Mouse (Mus musculus): ENCODE data around the gene Cdc42ep4. TPM values are rescaled to one million over a fixed set of nuclear protein-coding genes. Genes with fewer than 3 reads are reported as not detected.
A peak's percentile ranks its signal among the peaks of the same experiment; 100 is the strongest.

Cdc42ep4 gene
- polyA plus RNA-seq, 1 experiment from 2014 or later = 37.6 TPM

DNA sequence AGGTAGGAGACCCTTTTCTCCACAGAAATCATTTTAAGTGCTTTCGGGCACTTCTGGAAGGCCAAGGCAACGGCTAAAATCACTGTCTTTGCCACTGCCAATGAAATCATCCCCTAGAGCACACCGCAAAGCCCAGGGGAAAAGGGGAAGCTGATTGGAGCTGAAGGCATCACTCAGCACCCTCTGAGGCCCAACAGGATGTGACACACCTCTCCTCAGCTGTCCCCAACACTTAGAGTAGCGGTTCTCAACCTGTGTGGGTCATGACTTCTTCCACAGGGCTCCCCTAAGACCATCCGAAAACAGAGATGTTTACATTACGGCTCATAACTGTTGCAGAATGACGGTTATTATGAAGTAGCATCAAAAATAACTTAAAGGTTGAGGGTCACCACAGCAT, 10.0 kb upstream of the Cdc42ep4 start:
- POLR2A ChIA-PET = no interaction called here

GRCm38 (mm10) chr11:113760476-113760875, 8.8 kb upstream of the Cdc42ep4 start:
- ATAC-seq (no peak), DNase-seq (ENCODE audit: low read depth, low spot score) (no peak)
- in situ Hi-C loops (cut with MboI; ENCODE audit: low pct_unique_long_range_greater_than_20kb) = no loop called here
- CTCF ChIA-PET = no interaction called here
- H3K27me3 ChIP-seq = no peaks in the 10 kb centered on the region
- TF ChIP-seq CTCF (IDR thresholded peaks at IDR 0.05) = no peak
- POLR2A ChIA-PET = interaction anchor here (0.6 kb wide), 1 partner anchor 22 kb away, joined by 3 read pairs; no protein-coding TSS in a partner anchor

More for the DNA sequence above, 10.0 kb upstream of the Cdc42ep4 start:
- DNase-seq (ENCODE audit: low read depth, low spot score) (no peak), ATAC-seq (no peak)
- TF ChIP-seq CTCF (IDR thresholded peaks at IDR 0.05) = no peak
- in situ Hi-C loops (cut with MboI; ENCODE audit: low pct_unique_long_range_greater_than_20kb) = no loop called here
- no peaks in the 10 kb centered on the region for H3K27me3 ChIP-seq
- CTCF ChIA-PET = interaction anchor here (2.0 kb wide), 1 partner anchor 50 kb away, joined by 4 read pairs; no protein-coding TSS in a partner anchor

GRCm38 (mm10) chr11:113758851-113759250, 7.2 kb upstream of the Cdc42ep4 start:
- DNase-seq (ENCODE audit: low read depth, low spot score) = no peak
- H3K27me3 ChIP-seq = no peaks in the 10 kb centered on the region
- POLR2A ChIA-PET = no interaction called here
- TF ChIP-seq CTCF (IDR thresholded peaks at IDR 0.05) = no peak
- ATAC-seq = no peak
- CTCF ChIA-PET = no interaction called here
- in situ Hi-C loops (cut with MboI; ENCODE audit: low pct_unique_long_range_greater_than_20kb) = no loop called here

- ChIA-PET CTCF (no interaction called here), POLR2A (no interaction called here)
- TF ChIP-seq CTCF (IDR thresholded peaks at IDR 0.05) = no peak
- in situ Hi-C loops (cut with MboI; ENCODE audit: low pct_unique_long_range_greater_than_20kb) = no loop called here
- DNase-seq (ENCODE audit: low read depth, low spot score) (no peak), ATAC-seq (no peak)
- H3K27me3 ChIP-seq = no peaks in the 10 kb centered on the region
Measured at GRCm38 (mm10) chr11:113756578-113756977, 4.9 kb upstream of the Cdc42ep4 start.

DNA sequence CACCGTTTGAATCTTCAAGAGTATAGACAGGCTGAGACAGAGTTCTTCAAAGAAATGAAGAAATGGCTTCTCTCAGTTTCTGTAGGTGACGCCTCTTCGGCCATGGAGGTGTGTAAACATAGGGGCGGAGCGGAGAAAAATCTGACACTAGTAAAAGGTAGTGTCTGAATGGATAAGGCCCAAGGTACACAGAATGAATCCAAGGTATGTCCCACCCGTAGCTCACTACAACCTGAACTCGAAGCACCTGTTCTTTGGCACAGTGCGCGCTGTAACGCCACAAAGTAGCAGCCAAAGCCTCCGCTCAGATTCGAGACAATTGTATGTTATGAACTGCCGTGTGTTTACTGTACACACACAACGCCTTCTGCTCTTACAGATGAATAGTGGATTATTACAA, 4.2 kb upstream of the Cdc42ep4 start:
- CTCF ChIA-PET = no interaction called here

DNA sequence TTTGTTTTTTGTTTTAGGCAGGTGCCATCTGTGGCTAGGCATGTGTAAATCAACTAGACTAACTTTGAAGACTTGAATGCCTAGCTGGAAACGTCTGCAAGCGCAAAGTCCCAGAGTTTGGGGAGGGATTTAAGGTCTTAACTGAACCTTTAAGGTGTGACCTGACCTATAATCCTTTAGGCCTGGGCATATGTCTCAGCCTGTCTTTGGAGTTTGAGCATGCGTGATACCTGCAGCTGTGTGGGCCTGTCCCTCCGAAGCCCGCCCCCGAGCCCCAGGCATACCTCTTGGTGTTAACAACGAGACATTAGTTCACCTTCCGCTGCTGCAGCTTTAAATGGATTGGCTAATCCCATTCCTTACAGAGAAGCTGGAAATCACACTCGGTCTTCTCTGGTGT, 3.2 kb upstream of the Cdc42ep4 start:
- in situ Hi-C loops (cut with MboI; ENCODE audit: low pct_unique_long_range_greater_than_20kb) = no loop called here
- TF ChIP-seq CTCF (IDR thresholded peaks at IDR 0.05) = no peak
- H3K27me3 ChIP-seq = no peaks in the 10 kb centered on the region
- ATAC-seq (no peak), DNase-seq (ENCODE audit: low read depth, low spot score) (no peak)
- POLR2A ChIA-PET = no interaction called here
- CTCF ChIA-PET = no interaction called here

More for the DNA sequence above, 4.2 kb upstream of the Cdc42ep4 start:
- no peaks in the 10 kb centered on the region for H3K27me3 ChIP-seq
- in situ Hi-C loops (cut with MboI; ENCODE audit: low pct_unique_long_range_greater_than_20kb) = no loop called here
- no peak for TF ChIP-seq CTCF (IDR thresholded peaks at IDR 0.05)
- POLR2A ChIA-PET = no interaction called here
- DNase-seq (ENCODE audit: low read depth, low spot score) (no peak), ATAC-seq (no peak)

DNA sequence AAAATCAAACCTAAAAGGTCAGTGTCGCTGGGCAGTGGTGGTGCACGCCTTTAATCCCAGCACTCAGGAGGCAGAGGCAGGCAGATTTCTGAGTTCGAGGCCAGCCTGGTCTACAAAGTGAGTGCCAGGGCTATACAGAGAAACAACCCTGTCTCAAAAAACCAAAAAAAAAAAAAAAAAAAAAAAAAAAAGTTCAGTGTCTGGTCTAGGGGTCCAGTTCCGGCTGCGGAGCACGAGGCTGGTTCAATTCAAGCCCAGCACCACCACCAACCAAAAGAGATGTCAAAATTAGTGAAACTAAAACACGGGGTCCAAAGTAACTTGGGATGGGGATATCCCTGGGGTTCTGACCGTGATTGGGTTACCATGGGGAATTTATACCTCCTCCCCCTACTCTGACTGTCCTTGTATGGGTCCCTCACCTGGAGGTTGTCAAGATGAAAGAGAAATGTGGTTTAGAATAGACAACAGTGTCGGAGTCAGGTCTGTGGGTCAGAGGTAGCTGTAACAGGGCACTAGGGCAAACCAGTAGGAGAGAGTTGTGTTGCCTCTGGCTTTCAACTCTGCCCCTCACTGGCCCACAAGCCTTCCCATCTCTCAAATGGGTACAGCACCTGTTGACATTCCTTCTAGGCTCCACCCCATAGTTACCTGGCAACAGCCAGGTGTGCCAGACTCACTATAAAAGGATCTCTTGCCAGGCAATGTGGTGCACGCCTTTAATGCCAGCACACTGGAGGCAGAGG, 1.2 kb upstream of the Cdc42ep4 start:
- DNase-seq (ENCODE audit: low read depth, low spot score) = no peak
- in situ Hi-C loops (cut with MboI; ENCODE audit: low pct_unique_long_range_greater_than_20kb) = no loop called here
- ChIA-PET CTCF (no interaction called here), POLR2A (interaction anchor here (0.6 to 1.5 kb wide), 2 partner anchors 20 to 23 kb away, joined by 3 read pairs; no protein-coding TSS in a partner anchor)
- no peaks in the 10 kb centered on the region for H3K27me3 ChIP-seq
- TF ChIP-seq CTCF (IDR thresholded peaks at IDR 0.05) = no peak
- ATAC-seq = no peak

DNA sequence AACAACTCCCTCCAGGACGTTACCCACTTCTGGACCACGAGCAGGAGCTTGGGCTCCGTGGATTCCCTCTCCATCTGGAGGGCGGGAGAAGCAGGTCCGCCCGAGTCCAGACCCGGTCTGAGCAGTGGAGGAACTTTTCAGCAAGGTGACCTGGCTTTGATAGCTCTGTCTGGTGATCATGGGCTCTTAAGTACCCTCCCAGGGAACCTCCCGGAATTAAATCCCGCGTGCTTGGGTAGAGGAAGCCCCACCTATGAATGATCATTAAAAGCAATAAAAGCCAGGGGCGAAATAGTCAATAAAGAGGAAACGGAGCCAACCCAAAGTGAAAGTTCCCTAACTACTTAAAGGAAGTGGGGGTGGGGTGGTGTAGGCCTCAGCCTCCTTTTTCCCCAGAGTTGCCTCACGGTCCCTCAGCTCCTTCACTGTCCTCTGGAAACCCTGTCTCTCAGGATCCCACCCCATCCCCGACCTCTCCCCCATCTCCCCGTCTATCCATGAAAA, 529 bp upstream of the Cdc42ep4 start:
- no peak for DNase-seq (ENCODE audit: low read depth, low spot score)
- CTCF ChIA-PET = interaction anchor here (0.9 to 1.0 kb wide), 2 partner anchors 9 to 59 kb away, joined by 3 to 4 read pairs; no protein-coding TSS in a partner anchor
- in situ Hi-C loops (cut with MboI; ENCODE audit: low pct_unique_long_range_greater_than_20kb) = no loop called here
- ATAC-seq = peak; percentile 0
- no peak for TF ChIP-seq CTCF (IDR thresholded peaks at IDR 0.05)
- H3K27me3 ChIP-seq = no peaks in the 10 kb centered on the region
- POLR2A ChIA-PET = interaction anchor here (1.5 kb wide), 1 partner anchor 23 kb away, joined by 3 read pairs; no protein-coding TSS in a partner anchor

DNA sequence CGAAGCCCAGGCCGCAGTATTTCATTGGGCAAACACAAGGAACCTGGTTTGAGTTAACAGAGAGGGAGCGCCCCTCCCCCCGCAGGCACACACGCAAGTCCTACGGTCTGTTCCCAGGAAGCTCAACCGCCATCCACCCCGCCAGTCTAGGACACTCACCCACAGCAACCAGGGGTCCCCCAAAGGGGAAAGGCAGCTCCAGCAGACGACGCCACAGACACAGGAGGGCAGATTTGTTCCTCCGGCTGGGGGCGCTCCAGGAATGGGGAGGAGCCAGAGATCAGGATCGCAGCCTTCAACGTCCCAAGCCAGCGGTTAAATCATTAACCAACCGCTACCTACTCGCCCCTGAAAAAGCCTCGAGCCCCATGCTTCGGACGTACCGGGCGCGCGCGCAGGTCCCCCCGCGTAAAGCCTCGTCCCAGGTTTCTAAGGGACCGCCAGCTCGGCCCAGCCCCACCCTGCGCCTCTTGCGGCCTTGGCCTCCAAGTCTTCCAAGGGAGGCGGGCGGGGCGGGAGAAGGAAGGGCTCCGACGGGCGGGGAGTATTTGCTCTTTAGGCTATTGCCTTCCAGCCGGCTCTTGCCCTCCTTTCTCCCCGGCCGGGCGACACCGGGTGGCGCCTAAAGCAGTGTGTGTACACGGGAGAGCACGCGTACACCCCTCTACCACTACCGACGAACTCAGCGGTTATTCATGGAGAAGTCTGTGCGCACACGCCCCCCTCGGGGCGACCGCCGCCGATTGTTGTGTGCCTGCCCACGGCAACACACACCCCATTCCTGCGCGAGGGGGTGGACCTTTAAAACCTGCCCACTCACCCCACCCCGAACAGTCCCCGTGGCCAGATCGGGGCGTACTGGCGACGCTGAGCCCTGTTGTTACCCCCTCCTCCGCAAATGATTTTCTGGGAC, 854 bp downstream of the Cdc42ep4 start:
- DNase-seq (ENCODE audit: low read depth, low spot score) = no peak
- peak; percentile 48 for ATAC-seq
- in situ Hi-C loops (cut with MboI; ENCODE audit: low pct_unique_long_range_greater_than_20kb) = no loop called here
- POLR2A ChIA-PET = interaction anchor here (0.6 to 2.3 kb wide), 6 partner anchors 20 to 60 kb away, joined by 3 to 9 read pairs (median 4); partner anchors contain the start of gene Cpsf4l
- CTCF ChIA-PET = interaction anchor here (0.7 to 3.1 kb wide), 5 partner anchors 17 to 60 kb away, joined by 3 to 14 read pairs (median 3); no protein-coding TSS in a partner anchor
- H3K27me3 ChIP-seq = no peaks in the 10 kb centered on the region
- TF ChIP-seq CTCF (IDR thresholded peaks at IDR 0.05) = no peak

- CTCF ChIA-PET = interaction anchor here (0.7 to 3.1 kb wide), 6 partner anchors 17 to 61 kb away, joined by 3 to 14 read pairs (median 3); no protein-coding TSS in a partner anchor
- no peak for TF ChIP-seq CTCF (IDR thresholded peaks at IDR 0.05)
- POLR2A ChIA-PET = interaction anchor here (0.6 to 2.3 kb wide), 4 partner anchors 8 to 40 kb away, joined by 3 to 9 read pairs (median 4); partner anchors contain the start of gene Cpsf4l
- no peaks in the 10 kb centered on the region for H3K27me3 ChIP-seq
- DNase-seq (ENCODE audit: low read depth, low spot score) (no peak), ATAC-seq (no peak)
- in situ Hi-C loops (cut with MboI; ENCODE audit: low pct_unique_long_range_greater_than_20kb) = no loop called here
Measured at GRCm38 (mm10) chr11:113749749-113750351, 1.8 kb downstream of the Cdc42ep4 start.
